Mouse (Mus musculus): Measurements from ENCODE around the gene Olfr52. TPM values are rescaled to one million over a fixed set of nuclear protein-coding genes. Genes with fewer than 3 reads are reported as not detected.

The Olfr52 gene
- polyA plus RNA-seq (2012; rRNA removed): not detected in 2 replicates

DNA sequence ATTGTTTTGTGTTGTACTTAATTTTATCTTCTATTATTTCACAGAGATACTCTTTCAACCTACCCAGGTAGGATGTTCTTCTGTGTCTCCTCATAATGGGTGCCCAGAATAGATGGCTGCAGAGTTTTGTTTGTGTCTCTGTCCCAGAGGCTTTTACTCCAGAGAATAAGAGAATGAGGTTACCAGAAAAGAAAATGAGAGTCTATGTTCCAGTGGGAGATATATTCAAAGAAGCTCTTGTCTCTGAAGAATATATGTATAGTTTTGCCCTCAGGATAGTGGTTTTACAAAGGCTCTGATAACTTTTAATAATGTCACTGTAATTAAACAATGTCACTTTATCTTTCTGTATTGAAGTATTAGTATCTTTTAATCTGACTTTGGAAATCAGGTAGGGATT lies at the start of gene Olfr52:
TSS of gene Olfr52 (minus strand) at position 101 of the 400 bp plus-strand sequence.

GRCm38 (mm10) chr2:86231301-86231700 lies 45.8 kb upstream of the Olfr52 start, which contains the start of gene Olfr1047:
Olfr1047 (minus strand) TSS chr2:86231401.

GRCm38 (mm10) chr2:86219214-86219613 lies 33.7 kb upstream of the Olfr52 start, which contains the start of gene Olfr1046:
Olfr1046 (minus strand) TSS chr2:86219314.

GRCm38 (mm10) chr2:86202909-86203308 lies 17.4 kb upstream of the Olfr52 start, which contains the start of gene Olfr1045:
Olfr1045 (minus strand) TSS chr2:86203009.

GRCm38 (mm10) chr2:86177720-86178119 lies 7.8 kb downstream of the Olfr52 start, which contains the start of gene Olfr1044:
Olfr1044 (minus strand) TSS chr2:86177820.

DNA sequence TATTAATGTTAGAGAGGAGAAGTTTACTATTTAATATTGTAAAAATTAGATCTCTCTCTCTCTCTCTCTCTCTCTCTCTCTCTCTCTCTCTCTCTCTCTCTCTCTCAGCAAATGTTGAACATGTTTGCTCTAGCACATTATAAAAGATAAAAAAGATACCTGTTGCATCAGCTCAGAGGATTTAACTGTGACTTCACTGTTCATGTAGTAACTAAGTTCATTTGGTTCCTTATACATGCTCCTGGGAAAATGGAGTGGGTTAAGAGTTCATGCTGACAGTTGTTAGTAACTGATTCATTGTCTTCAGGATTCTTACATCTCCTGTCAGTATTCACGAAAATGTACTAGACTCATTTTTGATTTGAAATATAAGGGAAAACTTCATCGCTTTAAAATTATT lies 18.1 kb downstream of the Olfr52 start, which contains the start of gene Olfr1043:
TSS of gene Olfr1043 (minus strand) at position 101 of the 400 bp plus-strand sequence.

GRCm38 (mm10) chr2:86161738-86162137 lies 23.7 kb downstream of the Olfr52 start, which contains the start of gene Olfr1042:
Olfr1042 (minus strand) TSS chr2:86161838.

GRCm38 (mm10) chr2:86146632-86147031 lies 38.9 kb downstream of the Olfr52 start, which contains the start of gene Olfr1040:
Olfr1040 (minus strand) TSS chr2:86146732.

GRCm38 (mm10) chr2:86135828-86136227 lies 49.7 kb downstream of the Olfr52 start, which contains the start of gene Olfr1039:
Olfr1039 (minus strand) TSS chr2:86135928.

Other genes starting within 250 kb of the Olfr52 start
- gene Olfr1028, start 235.2 kb downstream of the Olfr52 start, polyA plus RNA-seq (2012; rRNA removed): not detected in 2 replicates
- 0.29 and 0.58 TPM in 2 replicates for gene Olfr1029, start 211.8 kb downstream of the Olfr52 start, polyA plus RNA-seq (2012; rRNA removed)
- gene Olfr1030, start 206.4 kb downstream of the Olfr52 start, polyA plus RNA-seq (2012; rRNA removed): 0.03 and 0.05 TPM in 2 replicates
- gene Olfr1031, start 195.4 kb downstream of the Olfr52 start, polyA plus RNA-seq (2012; rRNA removed): not detected in 2 replicates
- not detected in 2 replicates for gene Olfr1032, start 180.1 kb downstream of the Olfr52 start, polyA plus RNA-seq (2012; rRNA removed)
- 1.4 and 1.5 TPM in 2 replicates for gene Olfr1033, start 165.1 kb downstream of the Olfr52 start, polyA plus RNA-seq (2012; rRNA removed)
- 0.37 and 0.41 TPM in 2 replicates for gene Olfr1034, start 139.8 kb downstream of the Olfr52 start, polyA plus RNA-seq (2012; rRNA removed)
- gene Olfr1036, start 111.7 kb downstream of the Olfr52 start, polyA plus RNA-seq (2012; rRNA removed): not detected in 2 replicates
- not detected in 2 replicates for gene Olfr1037, start 98.3 kb downstream of the Olfr52 start, polyA plus RNA-seq (2012; rRNA removed)
- gene Olfr1039, start 49.8 kb downstream of the Olfr52 start, polyA plus RNA-seq (2012; rRNA removed): not detected in 2 replicates
- not detected in 2 replicates for gene Olfr1040, start 39.0 kb downstream of the Olfr52 start, polyA plus RNA-seq (2012; rRNA removed)
- not detected in 2 replicates for gene Olfr1042, start 23.8 kb downstream of the Olfr52 start, polyA plus RNA-seq (2012; rRNA removed)
- gene Olfr1043, start 18.2 kb downstream of the Olfr52 start, polyA plus RNA-seq (2012; rRNA removed): not detected in 2 replicates
- not detected in 2 replicates for gene Olfr1044, start 7.9 kb downstream of the Olfr52 start, polyA plus RNA-seq (2012; rRNA removed)
- not detected in 2 replicates for gene Olfr1045, start 17.3 kb upstream of the Olfr52 start, polyA plus RNA-seq (2012; rRNA removed)
- gene Olfr1046, start 33.6 kb upstream of the Olfr52 start, polyA plus RNA-seq (2012; rRNA removed): not detected in 2 replicates
- gene Olfr1047, start 45.7 kb upstream of the Olfr52 start, polyA plus RNA-seq (2012; rRNA removed): not detected in 2 replicates
- gene Olfr1048, start 54.6 kb upstream of the Olfr52 start, polyA plus RNA-seq (2012; rRNA removed): not detected in 2 replicates
- not detected in 2 replicates for gene Olfr1049, start 72.6 kb upstream of the Olfr52 start, polyA plus RNA-seq (2012; rRNA removed)
- gene Olfr1051, start 93.4 kb upstream of the Olfr52 start, polyA plus RNA-seq (2012; rRNA removed): not detected in 2 replicates
- gene Olfr1052, start 106.8 kb upstream of the Olfr52 start, polyA plus RNA-seq (2012; rRNA removed): not detected in 2 replicates
- not detected in 2 replicates for gene Olfr1053, start 129.6 kb upstream of the Olfr52 start, polyA plus RNA-seq (2012; rRNA removed)
- gene Olfr1054, start 149.8 kb upstream of the Olfr52 start, polyA plus RNA-seq (2012; rRNA removed): not detected in 2 replicates
- gene Olfr1055, start 164.6 kb upstream of the Olfr52 start, polyA plus RNA-seq (2012; rRNA removed): not detected in 2 replicates
- not detected in 2 replicates for gene Olfr1056, start 176.8 kb upstream of the Olfr52 start, polyA plus RNA-seq (2012; rRNA removed)
- not detected in 2 replicates for gene Olfr1057, start 192.7 kb upstream of the Olfr52 start, polyA plus RNA-seq (2012; rRNA removed)
- gene Olfr1058, start 202.9 kb upstream of the Olfr52 start, polyA plus RNA-seq (2012; rRNA removed): not detected in 2 replicates
- not detected in 2 replicates for gene Olfr1061, start 228.4 kb upstream of the Olfr52 start, polyA plus RNA-seq (2012; rRNA removed)
- gene Olfr1062, start 241.1 kb upstream of the Olfr52 start, polyA plus RNA-seq (2012; rRNA removed): not detected in 2 replicates

Measured in ovary, adult 2 months (tissue).